Mouse (Mus musculus) adrenal gland, postnatal 4 days (tissue): Measurements from ENCODE around the gene Grid2. TPM values are rescaled to one million over a fixed set of nuclear protein-coding genes. Genes with fewer than 3 reads are reported as not detected.

Experiments
- DNase-seq, 2 experiments: peaks; one replicate each; pipeline ENCODE4 v3.0.0; 2021 to 2022; ENCODE audit warnings: low spot score in 2 of 2, mixed read lengths in 2 of 2
- total RNA-seq, 2 experiments: library from RNA; stranded (reverse); gene quantifications; 2 replicates each; pipeline ENCODE4 v1.2.3; 2021

The Grid2 gene
- total RNA-seq, 2 experiments from 2014 or later, result 1.4 to 1.9 TPM

DNA sequence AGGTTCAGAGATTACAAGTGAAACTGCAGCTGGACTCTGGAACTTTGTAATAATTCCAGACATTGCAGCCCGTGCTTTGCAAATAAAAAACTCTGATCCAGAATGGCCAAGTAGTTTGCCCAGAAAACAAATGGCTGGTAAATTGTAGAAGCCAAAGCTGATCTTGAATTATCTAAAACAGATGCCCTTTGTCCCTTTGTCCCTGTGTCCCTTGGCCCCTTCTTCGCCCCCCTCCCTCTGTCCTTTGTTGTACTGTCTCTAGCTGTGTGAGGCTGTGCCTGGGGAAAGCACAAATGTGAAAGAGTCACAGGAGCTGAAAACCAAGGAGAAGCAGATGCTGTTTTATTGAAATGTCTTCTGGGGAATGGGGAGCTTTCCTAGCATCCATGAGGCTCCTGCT lies 1341.2 kb downstream of the Grid2 start:
- DNase-seq, result no peak

- DNase-seq, result no peak
Measured at GRCm38 (mm10) chr6:64598144-64598561, 1342.5 kb downstream of the Grid2 start.

DNA sequence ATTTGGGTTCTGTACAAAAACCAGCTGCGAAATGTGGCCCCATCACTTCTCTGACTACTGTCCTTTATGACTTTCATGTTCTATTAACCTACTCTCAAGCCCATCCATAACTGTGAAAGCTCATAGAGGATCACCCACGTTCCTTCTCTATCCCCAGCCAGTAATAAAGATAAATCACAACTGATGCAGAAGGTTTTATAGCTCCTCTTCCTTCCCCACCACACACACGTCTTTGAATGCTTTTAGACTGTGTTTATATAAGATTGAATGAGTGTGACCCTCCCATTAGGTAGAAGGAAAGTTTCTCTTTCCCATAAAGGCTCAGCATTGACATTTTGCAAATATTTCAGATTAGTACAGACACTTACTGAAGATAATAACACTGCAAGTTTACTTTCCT lies 1350.1 kb downstream of the Grid2 start:
- DNase-seq, result no peak

GRCm38 (mm10) chr6:64607041-64607440 lies 1351.4 kb downstream of the Grid2 start:
- DNase-seq, result no peak

- DNase-seq, result no peak
Measured at GRCm38 (mm10) chr6:64607942-64608341, 1352.3 kb downstream of the Grid2 start.

DNA sequence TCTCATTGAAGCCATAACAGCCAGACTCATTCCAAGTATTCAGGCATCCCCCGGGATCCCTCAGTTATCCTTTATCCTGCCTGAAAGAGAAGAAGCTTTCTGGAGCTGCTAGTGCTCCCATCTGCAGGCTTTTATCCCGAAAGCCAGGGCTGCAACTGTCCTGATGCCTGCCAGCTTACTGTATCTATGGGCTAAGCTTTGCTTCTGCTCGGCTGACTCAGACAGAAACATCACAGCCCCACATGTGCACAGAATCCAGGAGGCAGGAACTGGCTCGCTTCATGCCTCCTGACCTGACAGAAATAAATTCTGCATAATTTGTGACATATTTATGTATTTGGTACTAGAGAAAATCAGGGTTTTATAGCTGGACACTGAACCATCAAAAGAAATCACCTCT lies 1361.2 kb downstream of the Grid2 start:
- DNase-seq, result no peak

DNA sequence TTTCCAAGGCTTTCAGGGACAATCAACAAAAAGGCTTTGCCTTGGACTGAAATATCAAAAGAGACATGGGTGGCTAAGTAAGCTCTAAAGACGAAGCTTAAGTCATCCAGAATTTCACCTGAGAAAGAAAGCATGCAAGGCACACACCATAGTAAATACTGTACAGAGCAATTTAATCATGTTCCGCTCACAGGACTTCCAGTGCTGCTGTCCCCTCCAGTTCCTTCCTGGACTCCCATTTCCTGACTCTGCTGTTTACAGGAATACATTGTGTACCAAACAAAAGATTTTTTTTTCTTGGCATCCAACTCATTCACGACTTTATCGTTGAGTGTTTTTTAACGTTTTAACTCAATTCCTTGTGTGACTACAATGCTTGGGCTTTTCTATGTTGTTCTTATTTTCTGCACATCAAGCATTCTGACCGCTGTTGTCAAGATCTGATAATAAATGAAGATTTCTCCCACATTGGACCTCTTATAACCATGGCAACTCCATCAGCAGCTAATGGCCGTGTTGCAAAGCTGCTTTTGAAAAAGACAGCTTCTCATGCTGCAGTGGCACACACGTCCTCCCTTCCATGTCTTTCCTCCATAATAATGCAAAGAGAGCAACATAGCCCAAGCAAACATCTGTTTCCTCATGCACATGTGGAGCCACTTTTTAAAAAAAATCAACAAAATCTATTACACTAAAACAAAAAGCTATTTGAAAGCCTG lies 1361.9 kb downstream of the Grid2 start:
- no peak for DNase-seq

DNA sequence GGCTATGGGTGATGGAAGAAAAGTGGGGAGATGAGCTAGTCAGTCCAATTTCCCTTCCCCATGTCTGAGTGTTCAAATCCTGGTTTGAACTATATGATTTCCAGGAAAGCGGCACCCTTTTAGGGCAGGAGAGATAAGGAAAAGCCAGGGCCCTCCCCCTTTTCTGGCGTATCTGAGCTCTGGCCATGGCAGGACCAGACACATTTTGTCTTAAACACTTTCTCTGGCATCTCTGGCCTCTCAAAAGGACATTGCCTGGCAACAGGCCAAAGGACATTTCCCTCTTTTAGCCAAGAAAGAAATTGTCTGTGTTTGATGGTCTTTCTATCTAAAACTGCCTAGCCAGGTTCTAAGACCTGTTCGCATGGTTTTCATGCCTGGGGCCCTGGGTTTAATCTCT lies 1367.7 kb downstream of the Grid2 start:
- DNase-seq, result no peak

GRCm38 (mm10) chr6:64647661-64648060 lies 1392.0 kb downstream of the Grid2 start:
- DNase-seq, result no peak

DNA sequence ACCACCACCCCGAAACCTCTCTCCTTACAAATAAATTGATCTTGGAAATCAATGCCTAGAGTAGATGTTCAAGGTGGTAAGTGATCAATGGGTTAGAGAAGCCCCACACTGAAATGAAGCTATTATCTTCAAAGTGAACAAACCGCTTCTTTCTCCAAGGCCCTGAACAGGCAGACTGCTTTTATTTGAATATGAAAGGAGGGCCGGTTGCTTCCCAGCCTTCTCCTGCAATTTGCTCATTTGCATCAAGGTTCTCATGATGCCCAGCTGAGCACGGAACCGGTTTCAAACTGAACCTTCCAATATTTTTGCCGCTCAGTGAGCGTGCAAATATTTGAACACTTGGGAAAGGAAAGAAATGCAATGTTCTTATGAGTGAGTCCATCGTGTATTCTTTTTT lies 1392.5 kb downstream of the Grid2 start:
- DNase-seq, result no peak

- peak in 1 of 2 experiments; percentile 21 for DNase-seq
Measured at GRCm38 (mm10) chr6:64649296-64650226, 1393.9 kb downstream of the Grid2 start.

DNA sequence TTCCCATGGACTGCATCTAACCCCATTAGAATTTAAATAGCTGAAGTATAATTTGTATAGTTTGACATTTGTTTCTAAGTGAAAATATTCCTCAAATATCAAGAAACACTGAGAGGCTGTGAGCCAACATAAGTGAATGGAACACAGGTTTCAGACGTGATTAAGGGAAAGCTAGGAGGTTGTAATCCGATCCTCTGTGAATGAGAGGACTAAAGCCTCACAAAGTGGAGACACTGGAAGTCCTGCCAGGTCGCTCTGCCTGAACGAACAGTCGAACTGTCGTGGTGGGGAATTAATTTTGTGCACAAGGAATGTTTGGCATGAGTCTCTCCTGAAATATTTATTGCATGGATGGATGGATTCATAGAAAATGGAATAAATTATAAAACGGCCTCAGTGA lies 1395.1 kb downstream of the Grid2 start:
- DNase-seq, result no peak

DNA sequence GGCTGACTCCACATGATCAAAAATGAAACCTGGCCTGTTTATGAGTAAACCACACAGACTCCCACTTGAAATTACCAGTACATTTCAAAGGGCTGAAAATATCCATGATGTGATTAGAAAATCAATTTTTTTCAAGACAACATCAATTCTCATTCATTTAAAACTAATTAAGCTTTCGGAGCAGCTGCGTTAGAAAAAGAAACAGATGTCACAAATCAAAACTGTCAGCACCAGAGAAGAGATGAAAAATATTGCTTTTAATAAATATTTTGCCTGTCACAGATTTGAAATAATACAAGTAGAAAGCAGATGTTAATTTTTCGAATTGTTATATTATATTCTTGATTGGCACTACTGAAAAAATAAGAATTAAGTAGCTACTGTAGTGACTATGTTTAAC lies 1415.3 kb downstream of the Grid2 start:
- no peak for DNase-seq

GRCm38 (mm10) chr6:64678815-64679214 lies 1423.1 kb downstream of the Grid2 start:
- DNase-seq, result no peak

DNA sequence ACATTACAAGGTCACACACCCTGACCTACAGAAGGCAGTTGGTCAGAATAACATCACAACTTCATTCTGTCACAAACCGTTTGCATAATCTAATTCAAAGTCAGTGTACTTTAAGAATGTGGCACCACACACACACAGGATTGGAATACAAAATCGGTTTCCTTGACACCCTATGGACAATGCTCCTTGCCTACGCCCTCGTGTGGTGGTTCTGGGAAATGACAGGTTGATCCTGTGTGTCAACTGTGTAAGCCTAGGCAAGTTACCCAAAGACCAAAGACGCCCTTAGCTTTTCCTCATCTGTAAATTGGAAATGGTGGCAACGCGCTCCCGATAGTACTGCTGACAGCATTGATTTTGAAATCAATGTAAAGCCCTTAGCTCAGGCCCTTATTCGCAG lies 1428.3 kb downstream of the Grid2 start:
- DNase-seq, result no peak

DNA sequence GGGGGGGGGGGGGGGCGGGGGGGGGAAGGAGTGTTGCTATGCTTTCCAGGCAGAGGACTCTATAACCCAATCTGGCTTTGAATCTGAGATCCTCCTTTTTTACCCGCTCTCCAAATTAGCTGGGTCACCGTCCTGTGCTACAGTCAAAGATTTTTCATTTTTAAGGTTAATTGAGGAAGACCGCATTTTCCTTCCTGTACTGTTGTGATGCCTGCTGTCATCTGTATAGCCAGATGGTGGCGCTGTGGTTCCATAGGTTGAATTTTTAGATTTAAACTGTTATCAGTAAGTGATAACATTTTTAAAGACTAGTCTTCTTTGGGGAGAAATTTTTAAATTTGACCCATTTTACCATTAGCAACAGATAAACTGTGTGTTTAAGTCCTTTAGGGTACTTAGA lies 1429.3 kb downstream of the Grid2 start:
- no peak for DNase-seq

DNA sequence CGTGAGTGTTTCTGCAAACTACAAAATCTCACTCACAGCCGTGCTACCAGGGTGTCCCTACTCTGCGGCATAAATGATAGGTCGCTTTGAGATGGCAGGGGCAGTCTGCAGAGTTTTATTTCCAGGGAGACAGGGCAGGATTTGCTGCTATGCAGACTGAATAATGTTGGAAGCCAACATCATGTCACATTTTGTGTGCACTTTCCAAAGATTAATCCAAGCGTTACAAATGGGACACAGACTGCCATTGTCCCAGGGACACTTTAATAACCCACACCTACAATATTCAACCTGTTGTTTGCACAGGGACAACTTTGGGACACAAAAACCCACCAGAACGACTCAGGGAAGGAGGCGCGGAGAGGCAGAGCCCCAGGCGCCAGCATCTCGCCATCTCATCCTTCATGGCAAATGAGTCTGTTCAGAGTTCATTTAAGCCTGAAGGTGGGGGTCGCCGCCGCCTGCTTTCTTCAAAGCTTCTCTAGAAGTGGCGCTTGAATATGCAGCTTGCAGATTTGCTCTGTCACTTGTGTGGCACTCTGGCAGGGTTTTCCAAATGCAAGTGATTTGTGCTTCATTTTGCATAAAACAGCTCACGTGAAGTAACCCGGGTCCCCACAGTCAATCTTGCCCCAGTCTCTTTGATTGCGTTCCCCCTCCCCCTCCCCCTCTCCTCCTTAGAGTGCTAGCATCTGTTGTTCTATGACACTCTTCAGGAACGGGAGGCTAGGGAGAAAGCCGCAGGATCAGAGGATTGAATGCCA lies 1432.7 kb downstream of the Grid2 start:
- DNase-seq, result no peak

GRCm38 (mm10) chr6:64694688-64695087 lies 1439.0 kb downstream of the Grid2 start:
- no peak for DNase-seq

DNA sequence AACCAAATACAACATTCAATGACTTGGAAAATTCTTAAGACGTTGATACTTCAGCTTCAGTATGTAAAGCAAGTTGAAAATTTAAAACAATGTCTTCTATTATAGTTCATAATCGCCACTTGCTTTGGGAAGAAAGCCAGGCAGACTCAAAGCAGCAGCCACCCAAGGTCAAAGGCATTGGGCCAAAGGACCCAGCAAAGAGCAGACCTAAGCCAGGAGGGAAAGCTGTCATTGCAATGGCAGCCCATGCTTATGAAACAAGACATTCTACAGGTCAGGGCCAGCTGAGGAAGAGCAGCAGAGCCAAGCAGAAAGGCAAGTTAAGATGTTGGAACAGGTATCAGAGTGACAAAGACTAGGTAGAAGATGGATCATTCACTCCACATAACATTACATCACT lies 1448.0 kb downstream of the Grid2 start:
- DNase-seq, result no peak

DNA sequence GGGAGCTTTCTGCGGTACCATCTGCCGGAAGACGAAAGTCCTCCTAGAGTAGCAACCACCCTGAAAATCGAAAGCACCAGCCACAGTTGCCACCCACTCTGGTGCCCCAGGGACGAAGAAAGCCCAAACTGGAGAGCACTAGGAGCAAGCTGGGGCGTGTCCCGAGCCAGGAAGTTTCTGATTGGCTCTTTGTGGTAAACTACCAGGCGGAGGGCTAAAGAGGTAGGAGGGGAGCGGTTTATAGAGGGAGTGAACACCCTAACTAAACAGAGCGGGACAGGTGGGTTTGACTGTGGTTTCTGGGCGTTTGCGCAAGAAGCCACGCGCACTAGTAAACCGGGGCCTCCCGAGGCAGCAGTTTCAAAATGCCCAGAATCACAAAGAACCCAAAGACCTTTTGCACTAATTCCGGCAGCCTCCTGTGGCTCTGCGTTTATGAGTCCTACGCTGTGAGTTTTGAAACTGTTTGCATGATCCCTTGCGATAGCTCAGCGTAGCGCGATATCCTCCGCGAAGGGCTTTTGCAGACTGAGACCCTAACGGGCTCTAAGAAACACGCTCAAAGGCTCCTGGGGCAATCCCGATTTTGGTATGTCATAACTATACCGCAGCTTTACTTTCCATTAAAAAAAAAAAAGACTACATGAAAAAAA lies 1472.2 kb downstream of the Grid2 start:
- no peak for DNase-seq
